Mouse (Mus musculus) ES-CJ7 (cell line): ENCODE measurements at regions not wholly inside any gene's neighbourhood (a gene's known extent, or its start where the extent isn't known, plus 50 kb on each side); places are given as distances from the start of the nearest gene placed in this dataset.

Source experiments
- DNase-seq: peaks from one replicate; pipeline ENCODE4 v3.0.0; 2011; ENCODE audit warnings: low read depth, low spot score

DNA sequence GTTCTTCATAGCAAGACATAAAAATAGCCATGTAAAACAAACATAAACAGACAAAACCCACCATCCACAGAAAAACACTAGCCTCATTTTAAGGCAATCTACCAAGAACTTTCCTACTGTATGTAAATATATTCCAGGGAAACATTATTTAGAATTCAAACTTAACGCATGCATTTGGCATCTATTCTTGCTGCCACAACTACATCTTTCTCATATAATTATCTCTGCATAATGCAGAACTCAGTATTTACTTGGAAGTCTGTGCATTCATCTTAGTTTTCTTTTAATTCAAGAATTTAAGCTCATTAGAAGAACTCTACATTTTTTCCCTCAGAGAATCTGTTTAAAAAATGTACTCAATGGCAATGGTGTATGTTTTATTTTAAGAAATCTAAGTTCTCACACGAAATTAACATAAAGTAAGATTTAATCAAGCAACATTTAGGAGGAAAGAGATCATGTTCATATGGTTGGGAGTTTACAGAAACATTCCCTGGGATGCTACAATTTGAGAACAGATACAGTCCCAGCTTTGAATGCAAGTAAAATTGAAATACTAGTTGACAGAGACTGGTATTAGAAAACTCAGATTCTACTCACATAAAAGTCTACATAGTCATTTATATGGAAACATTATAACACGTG, 1114.7 kb downstream of the Sorcs1 start:
- DNase-seq: no peak

DNA sequence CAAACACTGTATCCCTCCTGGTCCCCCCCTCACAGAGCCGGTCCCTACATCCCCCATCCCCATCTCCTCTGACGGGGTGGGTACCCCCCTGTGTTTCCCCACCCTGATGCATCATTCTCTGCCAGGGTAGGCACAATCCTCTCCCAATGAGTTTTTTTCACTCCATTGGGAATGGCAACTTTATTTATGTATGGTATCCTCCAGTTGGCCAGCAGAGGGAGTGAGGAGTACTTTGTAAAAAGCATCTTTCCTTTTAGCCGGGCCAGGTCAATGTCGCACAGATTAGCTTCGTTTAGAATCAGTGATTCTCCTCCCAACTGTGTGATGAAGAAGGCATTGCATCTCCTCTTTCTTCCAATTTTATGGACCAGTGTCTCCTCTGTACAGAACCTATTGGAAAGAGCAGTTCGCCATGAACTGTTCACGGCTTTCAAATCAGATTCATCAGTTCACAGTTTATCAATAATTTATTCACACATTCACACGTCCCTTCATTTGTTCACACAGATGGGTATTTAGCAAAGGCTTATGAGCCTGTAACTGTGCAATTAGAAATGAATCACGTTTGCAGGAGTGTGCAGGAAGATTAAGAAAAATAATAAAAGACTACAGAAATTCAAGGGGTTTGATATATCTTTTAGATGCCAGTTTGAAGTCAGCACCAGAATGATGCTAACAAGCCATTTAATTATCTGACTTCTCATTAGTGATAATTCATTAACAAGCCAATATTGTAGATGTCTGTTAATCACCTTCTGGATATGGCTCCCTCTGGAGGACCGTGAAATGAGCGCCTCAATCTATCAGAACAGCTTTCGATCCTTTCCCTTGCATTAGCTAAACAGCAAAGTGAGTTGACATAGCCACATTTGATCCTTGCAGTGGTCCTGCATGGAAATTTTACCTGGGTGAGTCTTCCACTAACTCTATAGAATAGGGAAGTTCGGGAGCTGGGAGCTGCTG, 1138.7 kb downstream of the Sorcs1 start:
- DNase-seq: peak; percentile 51
